Mouse (Mus musculus) Muller cell, postnatal 12 days (primary cell): Measurements from ENCODE around the gene Il22ra1.

Experiments used
- DNase-seq: peaks from one replicate; pipeline ENCODE4 v3.0.0-alpha.2; 2015; ENCODE audit errors: inconsistent ontology term

Gene Il22ra1

DNA sequence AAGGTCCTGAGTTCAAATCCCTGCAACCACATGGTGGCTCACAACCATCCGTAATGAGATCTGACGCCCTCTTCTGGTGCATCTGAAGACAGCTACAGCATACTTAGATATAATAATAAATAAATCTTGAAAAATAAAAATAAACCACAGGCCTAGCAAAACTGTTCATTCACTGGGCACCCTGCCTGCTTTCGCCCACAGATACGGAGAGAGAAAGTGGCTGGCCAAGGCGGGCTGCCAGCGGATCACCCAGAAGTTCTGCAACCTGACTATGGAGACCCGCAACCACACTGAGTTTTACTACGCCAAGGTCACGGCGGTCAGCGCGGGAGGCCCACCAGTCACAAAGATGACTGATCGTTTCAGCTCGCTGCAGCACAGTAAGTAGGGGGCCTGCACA lies 5.9 kb downstream of the Il22ra1 start:
- no peak for DNase-seq

GRCm38 (mm10) chr4:135736903-135737302 lies 8.9 kb downstream of the Il22ra1 start:
- DNase-seq = no peak

GRCm38 (mm10) chr4:135738237-135738636 lies 10.3 kb downstream of the Il22ra1 start:
- no peak for DNase-seq

DNA sequence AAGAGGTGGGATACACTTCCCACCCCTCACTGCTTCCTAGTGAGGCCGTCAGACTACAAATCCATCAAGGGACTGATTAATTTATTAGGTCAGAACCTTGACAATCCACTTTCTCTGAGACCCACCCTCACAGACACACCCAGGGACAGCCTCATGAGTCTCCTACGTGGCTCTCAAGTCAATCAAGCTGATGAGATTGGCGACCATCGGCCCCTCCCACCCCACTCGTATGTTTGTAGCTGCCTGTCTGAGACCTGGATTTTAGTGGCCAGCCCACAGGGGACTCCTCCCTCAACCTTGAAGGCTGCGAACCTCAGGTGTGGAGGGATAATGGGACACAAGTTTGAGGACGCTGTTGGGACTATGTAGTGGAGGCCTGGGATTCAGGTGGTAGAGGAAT lies 11.2 kb downstream of the Il22ra1 start:
- no peak for DNase-seq

DNA sequence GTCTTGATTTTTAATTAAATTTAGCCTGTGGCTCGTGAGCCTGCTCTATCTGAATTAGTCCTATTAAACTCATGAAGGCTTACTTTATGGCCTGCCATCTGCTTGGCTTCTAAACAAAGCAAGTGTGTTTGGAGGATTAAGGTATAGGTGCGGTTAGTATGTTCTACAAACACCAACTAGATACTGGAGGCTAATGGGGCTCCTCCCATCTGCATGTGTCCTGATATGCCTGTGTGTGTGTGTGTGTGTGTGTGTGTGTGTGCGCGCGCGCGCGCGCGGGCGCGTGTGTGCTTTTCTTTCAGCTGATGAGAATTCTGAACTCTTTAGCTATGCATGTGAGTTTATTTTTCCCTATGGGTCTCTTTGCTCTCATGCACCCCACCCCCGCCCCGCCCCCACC lies 11.7 kb downstream of the Il22ra1 start:
- no peak for DNase-seq

GRCm38 (mm10) chr4:135743520-135743919 lies 15.5 kb downstream of the Il22ra1 start:
- DNase-seq = no peak

GRCm38 (mm10) chr4:135744726-135745448 lies 16.9 kb downstream of the Il22ra1 start:
- no peak for DNase-seq

GRCm38 (mm10) chr4:135745613-135746012 lies 17.6 kb downstream of the Il22ra1 start:
- no peak for DNase-seq

- no peak for DNase-seq
These were observed 22.9 kb downstream of the Il22ra1 start for GRCm38 (mm10) chr4:135750896-135751295.

DNA sequence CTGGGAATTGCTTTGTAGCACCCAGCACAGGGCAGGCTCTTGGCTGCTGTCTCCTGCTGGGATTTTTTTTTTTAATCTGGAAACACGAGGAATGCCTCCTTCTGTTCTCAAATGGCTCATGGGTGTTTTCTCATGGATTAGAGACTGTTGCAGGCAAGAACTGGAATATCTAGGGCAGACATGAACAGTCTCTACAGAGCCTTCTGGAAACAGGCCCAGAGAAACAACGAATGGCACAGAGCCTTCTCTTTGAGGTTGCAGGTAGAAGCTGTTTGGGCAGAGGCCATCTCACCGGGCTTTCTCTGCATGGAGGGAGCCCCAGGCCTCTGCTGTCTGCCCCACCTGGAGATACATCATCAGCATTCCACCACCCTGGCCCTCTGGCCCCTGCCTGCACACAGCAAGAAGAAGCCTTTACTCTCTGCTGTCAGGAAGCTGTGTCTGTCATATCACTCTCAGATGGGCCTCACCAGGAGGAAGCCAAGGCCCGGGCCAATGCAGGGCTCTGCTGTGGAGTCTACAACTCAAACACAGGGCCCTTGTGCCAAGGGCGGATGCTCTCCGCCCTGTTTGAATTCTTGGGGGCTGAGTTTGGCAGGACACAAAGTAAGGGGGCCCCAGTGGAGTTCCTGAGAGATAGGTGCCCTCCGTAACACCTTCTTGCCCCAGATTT lies 24.3 kb downstream of the Il22ra1 start:
- DNase-seq = no peak

DNA sequence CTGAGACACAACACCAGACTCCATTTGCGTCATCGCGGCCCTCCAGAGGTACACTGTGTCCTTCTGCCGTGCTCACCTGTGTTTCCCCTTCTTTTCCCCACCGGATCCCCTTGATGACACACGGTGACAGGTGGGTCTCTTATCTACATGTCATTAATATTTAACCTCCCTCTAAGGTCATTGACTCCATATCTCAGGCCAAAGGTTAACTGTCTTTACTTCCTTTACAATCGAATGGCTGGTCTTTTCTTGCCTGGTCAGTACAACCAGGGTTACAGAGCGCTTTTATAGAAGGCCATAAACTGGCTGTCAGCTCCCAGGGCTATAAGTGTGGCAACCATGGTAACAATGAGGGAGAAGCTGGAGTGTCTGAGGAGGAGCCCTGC lies 24.8 kb downstream of the Il22ra1 start:
- DNase-seq = no peak

DNA sequence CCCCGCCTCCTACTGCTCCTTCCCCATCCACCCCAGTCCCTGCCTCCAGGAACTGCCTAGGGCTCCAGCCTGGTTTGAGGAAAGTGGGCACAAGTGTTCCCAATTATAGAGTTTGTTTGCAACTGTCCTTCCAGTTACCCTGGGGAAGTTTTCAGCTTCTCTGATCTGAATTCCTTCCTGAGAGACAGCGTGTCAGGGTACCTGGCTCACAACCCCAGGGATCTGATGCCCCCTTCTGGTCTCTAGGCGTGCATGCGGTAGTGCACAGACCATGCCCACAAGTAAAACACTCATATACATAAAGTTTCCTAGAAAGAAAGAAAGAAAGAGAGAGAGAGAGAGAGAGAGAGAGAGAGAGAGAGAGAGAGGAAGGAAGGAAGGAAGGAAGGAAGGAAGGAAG lies 30.4 kb downstream of the Il22ra1 start:
- DNase-seq = no peak

DNA sequence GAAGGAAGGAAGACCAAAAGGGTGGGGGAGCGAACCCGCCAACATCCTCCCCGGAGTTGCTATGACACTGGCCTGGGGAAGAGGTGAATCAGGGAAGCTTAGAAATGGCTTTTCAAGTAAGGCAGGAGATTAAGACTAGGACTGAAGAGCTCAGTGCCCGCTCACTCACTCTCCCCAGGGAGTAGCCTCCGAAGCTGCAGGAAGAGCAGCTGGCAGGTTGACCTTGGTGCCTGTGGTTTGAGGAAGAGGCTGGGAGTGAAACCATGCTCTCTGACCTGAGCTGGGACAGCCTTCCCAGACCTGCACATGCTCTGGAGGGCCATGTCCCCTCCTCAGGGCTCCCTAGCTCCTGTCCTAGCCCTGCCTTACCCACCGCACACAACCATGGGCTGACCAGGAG lies 30.9 kb downstream of the Il22ra1 start:
- no peak for DNase-seq

GRCm38 (mm10) chr4:135759356-135759976 lies 31.5 kb downstream of the Il22ra1 start, which contains the start of gene Myom3:
Gene Myom3, plus strand, starts transcription at chr4:135759715.
- DNase-seq = no peak

DNA sequence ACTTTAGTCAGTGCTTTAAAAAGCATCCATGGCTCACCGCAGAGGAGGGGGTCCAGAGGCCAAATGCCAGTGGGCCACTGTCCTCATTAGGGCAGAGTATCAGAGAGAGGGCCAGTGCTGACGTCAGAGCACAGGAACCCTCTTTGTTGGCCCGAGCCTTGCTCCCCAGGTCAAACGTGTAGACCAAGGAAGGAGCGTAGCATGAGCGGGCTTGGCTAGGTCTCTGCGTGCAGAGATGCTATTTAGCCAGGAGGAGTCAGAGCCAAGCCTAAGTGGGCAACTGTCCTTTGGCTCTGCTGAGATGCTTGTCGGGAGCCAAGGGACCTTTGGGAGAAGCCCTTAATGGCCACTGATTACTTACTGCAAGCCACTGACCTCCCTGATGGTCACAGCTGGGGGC lies 33.1 kb downstream of the Il22ra1 start:
- no peak for DNase-seq

DNA sequence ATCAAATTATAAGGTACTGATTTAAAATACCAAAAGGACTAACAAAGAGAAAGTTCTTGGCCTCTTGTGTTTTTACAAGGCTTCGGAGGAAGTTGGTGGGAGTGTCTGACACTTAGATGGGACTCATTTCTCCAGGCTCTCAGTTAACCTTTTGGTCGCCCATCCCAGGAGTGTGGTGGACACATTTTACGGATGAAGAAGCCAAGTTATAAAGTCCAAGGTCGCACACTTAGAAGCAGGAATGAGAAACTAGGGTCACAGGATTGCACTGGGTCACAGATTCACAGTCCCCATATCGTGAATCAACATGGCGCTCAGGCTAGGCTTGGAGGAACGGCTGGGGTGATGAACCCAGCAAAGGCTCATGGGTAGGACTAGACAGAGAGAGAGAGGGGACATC lies 33.6 kb downstream of the Il22ra1 start:
- no peak for DNase-seq

- peak; percentile 66 for DNase-seq
These were observed 34.4 kb downstream of the Il22ra1 start for GRCm38 (mm10) chr4:135762251-135762906.

DNA sequence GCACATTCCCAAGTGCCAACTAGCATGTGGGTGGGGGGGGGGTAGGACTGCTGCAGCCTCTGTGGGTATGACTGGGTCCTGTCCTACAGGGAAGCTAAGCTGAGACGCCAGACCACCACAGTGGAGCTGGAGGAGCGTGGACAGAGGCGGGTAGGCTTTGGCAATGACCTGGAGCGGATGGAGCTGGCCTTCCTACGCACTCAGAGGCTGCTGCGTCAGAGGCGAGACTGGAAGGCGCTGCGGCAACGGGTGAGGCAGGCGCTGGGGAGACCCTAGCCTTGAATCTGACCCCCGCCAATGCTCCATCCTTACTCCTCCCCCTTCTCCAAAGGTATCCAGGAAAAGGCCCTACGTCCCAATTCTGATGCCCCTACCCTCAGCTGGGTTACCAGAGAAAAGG lies 36.7 kb downstream of the Il22ra1 start:
- DNase-seq = no peak

DNA sequence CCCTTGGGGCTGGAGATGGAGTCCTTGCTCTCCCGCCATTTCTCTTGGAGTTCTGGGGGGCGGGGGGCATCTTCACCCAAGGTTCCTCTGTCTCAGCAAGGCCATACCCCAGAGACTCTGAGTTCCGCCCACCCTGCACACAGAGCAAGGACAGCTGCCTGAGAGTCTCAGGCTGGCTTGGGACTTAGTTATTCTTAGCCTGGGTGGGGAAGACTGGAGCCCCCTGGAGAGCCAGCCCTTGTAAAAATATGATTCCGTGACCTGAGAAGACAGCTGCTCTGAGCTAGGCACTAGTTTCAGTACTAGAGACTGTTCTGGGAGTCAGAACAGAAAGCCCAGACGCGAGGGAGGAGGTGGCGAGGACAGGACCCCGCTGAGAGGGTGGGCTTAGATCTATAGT lies 37.7 kb downstream of the Il22ra1 start:
- DNase-seq = no peak

GRCm38 (mm10) chr4:135766976-135767375 lies 39.0 kb downstream of the Il22ra1 start:
- peak; percentile 14 for DNase-seq

GRCm38 (mm10) chr4:135768572-135769526 lies 40.9 kb downstream of the Il22ra1 start:
- peak; percentile 52 for DNase-seq
